Mouse (Mus musculus) ES-Bruce4 (cell line): Measurements from ENCODE around the gene Arhgap31.

Source experiments
- EP300 ChIP-seq: IDR thresholded peaks from 2 replicates; pipeline ENCODE4 v1.6.1; 2011; ENCODE audit warnings: low read depth, low read length; ENCODE audit not compliant: insufficient read depth
- POLR2A ChIP-seq: IDR thresholded peaks from one replicate; pipeline ENCODE4 v1.8.1; 2011; ENCODE audit warnings: low read length; ENCODE audit not compliant: insufficient read depth

DNA sequence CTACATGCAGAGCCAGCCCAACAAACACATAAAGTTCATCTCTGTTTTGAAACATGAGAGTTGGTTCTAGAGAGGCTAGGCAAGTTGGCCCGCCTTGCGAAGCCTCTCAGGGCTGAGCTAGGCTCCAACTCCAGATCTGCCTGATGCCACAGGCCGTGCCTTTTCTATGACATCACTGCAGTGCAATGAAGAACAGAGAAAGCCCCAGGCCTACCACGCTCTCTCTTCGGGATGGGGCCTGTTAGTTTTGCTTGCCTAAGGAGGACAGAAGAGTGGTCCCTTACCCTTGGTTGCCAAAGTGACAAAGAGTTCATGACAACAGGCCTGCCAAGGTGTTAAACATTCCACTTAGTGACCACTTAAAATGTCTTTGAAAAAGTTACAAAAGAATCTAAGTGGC lies 64.9 kb downstream of the Arhgap31 start:
- TF ChIP-seq POLR2A (no peak), EP300 (no peak)
